Mouse (Mus musculus) midbrain, embryonic 13.5 days (tissue): ENCODE measurements around the gene Klf16. TPM values are rescaled to one million over a fixed set of nuclear protein-coding genes. Genes with fewer than 3 reads are reported as not detected.

Experiments used
- ATAC-seq: fragments of 200-750 bp; cut with Nextera tagmentation; 2 replicates; pipeline ENCODE4 v1.8.0; 2017; ENCODE audit warnings: mild to moderate bottlenecking, moderate TSS enrichment, moderate library complexity
- H3K27ac ChIP-seq: fragments of 300-500 bp; sonication (generic); 2 replicates; pipeline ENCODE4 v1.5.1; 2015; ENCODE audit warnings: inconsistent platforms, mild to moderate bottlenecking, moderate library complexity
- H3K27me3 ChIP-seq: fragments of 300-500 bp; sonication (generic); 2 replicates; pipeline ENCODE4 v1.6.1; 2015; ENCODE audit warnings: mild to moderate bottlenecking, inconsistent platforms
- H3K36me3 ChIP-seq: fragments of 300-500 bp; sonication (generic); 2 replicates; pipeline ENCODE4 v1.6.1; 2015; ENCODE audit warnings: mild to moderate bottlenecking, inconsistent platforms
- H3K4me1 ChIP-seq: fragments of 300-500 bp; sonication (generic); replicated peaks from 2 replicates; pipeline ENCODE4 v1.6.1; 2015; ENCODE audit warnings: inconsistent platforms
- H3K4me2 ChIP-seq: fragments of 300-500 bp; sonication (generic); replicated peaks from 2 replicates; pipeline ENCODE4 v1.6.1; 2015; ENCODE audit warnings: moderate library complexity, mild to moderate bottlenecking, inconsistent platforms
- H3K4me3 ChIP-seq: fragments of 300-500 bp; sonication (generic); replicated peaks from 2 replicates; pipeline ENCODE4 v1.5.1; 2015; ENCODE audit warnings: mild to moderate bottlenecking, inconsistent platforms
- H3K9ac ChIP-seq: fragments of 300-500 bp; sonication (generic); replicated peaks from 2 replicates; pipeline ENCODE4 v1.6.1; 2015; ENCODE audit warnings: mild to moderate bottlenecking, inconsistent platforms
- H3K9me3 ChIP-seq: fragments of 300-500 bp; sonication (generic); 2 replicates; pipeline ENCODE4 v1.6.1; 2016; ENCODE audit warnings: mild to moderate bottlenecking, inconsistent platforms
- WGBS: fragments of 180-500 bp; shearing (Covaris S2); methylation state at CpG from one replicate; pipeline ENCODE4 v1.1.7; 2015; 5-methylcytosine and 5-hydroxymethylcytosine counted together
- microRNA-seq: library from miRNA; unstranded; fragments of <30 nt; microRNA quantifications from one replicate; pipeline ENCODE4, GENCODE M21; 2016
- polyA plus RNA-seq: library from polyadenylated mRNA; unstranded; fragments of >200 nt; fragmentation: Nextera tagmentation; extraction: Ambion mirVana; gene quantifications from 2 replicates; pipeline ENCODE4 v1.2.1, GENCODE M21; 2015

Gene Klf16
- polyA plus RNA-seq, 1 experiment from 2014 or later = 4.5 TPM

GRCm38 (mm10) chr10:80523299-80523698 lies 53.8 kb downstream of the Klf16 start:
- no peak overlapping the region for H3K4me2 ChIP-seq
- H3K4me3 ChIP-seq = no peak overlapping the region
- no peaks in the 10 kb centered on the region for H3K36me3 ChIP-seq
- ATAC-seq = no peak
- no peak overlapping the region for H3K27ac ChIP-seq
- H3K9me3 ChIP-seq = no peaks in the 10 kb centered on the region
- H3K4me1 ChIP-seq = peaks cover 8% of the 10 kb centered on the region; the same call in 1 of the 2 replicates
- 96% methylated on average over 7 of the region's 7 CpGs for WGBS
- no peak overlapping the region for H3K9ac ChIP-seq
- H3K27me3 ChIP-seq = no peaks in the 10 kb centered on the region

GRCm38 (mm10) chr10:80519287-80519686 lies 57.8 kb downstream of the Klf16 start:
- no peak for ATAC-seq
- Histone ChIP-seq H3K4me2 (no peak overlapping the region), H3K9me3 (no peaks in the 10 kb centered on the region), H3K36me3 (no peaks in the 10 kb centered on the region), H3K4me3 (no peak overlapping the region), H3K4me1 (peaks cover 4% of the 10 kb centered on the region; the same call in 1 of the 2 replicates), H3K27me3 (peaks cover 6% of the 10 kb centered on the region), H3K27ac (no peak overlapping the region), H3K9ac (no peak overlapping the region)
- 68% methylated on average over 2 of the region's 2 CpGs for WGBS

Small RNA genes within 50 kb of the gene (microRNA-seq; reads per million reads assigned to microRNA genes)
- gene Mir6912 = 0.62 reads per million

Other genes with a start within 250 kb of the Klf16 start
- 1.9 and 2.1 TPM in 2 replicates for gene Pcsk4, start 247.8 kb downstream of the Klf16 start, polyA plus RNA-seq
- gene Reep6, start 247.4 kb downstream of the Klf16 start, polyA plus RNA-seq = 3.0 and 3.1 TPM in 2 replicates
- gene Adamtsl5, start 228.9 kb downstream of the Klf16 start, polyA plus RNA-seq = 0.39 and 0.61 TPM in 2 replicates
- gene Plk5, start 220.9 kb downstream of the Klf16 start, polyA plus RNA-seq = 0.96 and 1.3 TPM in 2 replicates
- gene Mex3d, start 189.7 kb downstream of the Klf16 start, polyA plus RNA-seq = 15.9 and 18.6 TPM in 2 replicates
- gene Mbd3, start 177.8 kb downstream of the Klf16 start, polyA plus RNA-seq = 243 and 257 TPM in 2 replicates
- gene Uqcr11, start 170.5 kb downstream of the Klf16 start, polyA plus RNA-seq = 518 and 572 TPM in 2 replicates
- gene Tcf3, start 143.7 kb downstream of the Klf16 start, polyA plus RNA-seq = 67.7 and 82.3 TPM in 2 replicates
- gene Onecut3, start 82.5 kb downstream of the Klf16 start, polyA plus RNA-seq = 2.6 and 3.0 TPM in 2 replicates
- 0.94 and 1.1 TPM in 2 replicates for gene Atp8b3, start 38.2 kb downstream of the Klf16 start, polyA plus RNA-seq
- 28.8 and 32.6 TPM in 2 replicates for gene Rexo1, start 15.8 kb downstream of the Klf16 start, polyA plus RNA-seq
- gene Abhd17a, start 13.0 kb upstream of the Klf16 start, polyA plus RNA-seq = 78.5 and 93.4 TPM in 2 replicates
- gene Scamp4, start 25.6 kb upstream of the Klf16 start, polyA plus RNA-seq = 60.2 and 60.3 TPM in 2 replicates
- gene Adat3, start 25.6 kb upstream of the Klf16 start, polyA plus RNA-seq = 6.1 and 7.6 TPM in 2 replicates
- 4.0 and 4.9 TPM in 2 replicates for gene Gm49322, start 28.7 kb upstream of the Klf16 start, polyA plus RNA-seq
- gene Csnk1g2, start 45.5 kb upstream of the Klf16 start, polyA plus RNA-seq = 73.8 and 115 TPM in 2 replicates
- gene Btbd2, start 79.8 kb upstream of the Klf16 start, polyA plus RNA-seq = 60.9 and 80.6 TPM in 2 replicates
- gene Mknk2, start 100.8 kb upstream of the Klf16 start, polyA plus RNA-seq = 49.6 and 60.1 TPM in 2 replicates
- gene Mob3a, start 124.7 kb upstream of the Klf16 start, polyA plus RNA-seq = 58.3 and 58.5 TPM in 2 replicates
- 37.8 and 39.2 TPM in 2 replicates for gene Izumo4, start 124.9 kb upstream of the Klf16 start, polyA plus RNA-seq
- 94.5 and 96.3 TPM in 2 replicates for gene Ap3d1, start 164.9 kb upstream of the Klf16 start, polyA plus RNA-seq
- 19.3 and 23.3 TPM in 2 replicates for gene Dot1l, start 177.9 kb upstream of the Klf16 start, polyA plus RNA-seq
- 64.1 and 64.9 TPM in 2 replicates for gene Sf3a2, start 220.9 kb upstream of the Klf16 start, polyA plus RNA-seq
- gene Plekhj1, start 221.3 kb upstream of the Klf16 start, polyA plus RNA-seq = 131 and 150 TPM in 2 replicates
- gene Amh, start 227.9 kb upstream of the Klf16 start, polyA plus RNA-seq = not detected in 2 replicates
- gene Jsrp1, start 236.2 kb upstream of the Klf16 start, polyA plus RNA-seq = 0.28 and 0.43 TPM in 2 replicates
- 1,319 and 1,425 TPM in 2 replicates for gene Oaz1, start 249.3 kb upstream of the Klf16 start, polyA plus RNA-seq